Mouse (Mus musculus): ENCODE results near the gene Spic. TPM values are rescaled to one million over a fixed set of nuclear protein-coding genes. Genes with fewer than 3 reads are reported as not detected.
A peak's percentile ranks its signal among the peaks of the same experiment; 100 is the strongest.

Spic gene
- 0.34 TPM in 1 of 2 replicates, not detected in the other for polyA plus RNA-seq (2012; rRNA removed)

GRCm38 (mm10) chr10:88684925-88685324 lies at the start of gene Spic:
Gene Spic, minus strand, starts transcription at chr10:88685015.
- Histone ChIP-seq H3K27ac (ENCODE audit: insufficient read depth, low read depth, low read length) (no peak within 1 kb of the TSS), H3K4me3 (ENCODE audit: insufficient read depth, low read depth, low read length) (no peak within 1 kb of the TSS), H3K36me3 (ENCODE audit: control insufficient read depth, insufficient read depth, low read length) (no peaks in the 10 kb centered on the region), H3K27me3 (replicated peaks; ENCODE audit: control insufficient read depth, insufficient read depth, low read length) (no peaks in the 10 kb centered on the region), H3K4me1 (ENCODE audit: control insufficient read depth, insufficient read depth, low read length) (no peaks in the 10 kb centered on the region)
- no peak for DNase-seq
- 65% methylated on average over 5 of the region's 5 CpGs for WGBS
- no peak for TF ChIP-seq CTCF (conservative IDR thresholded peaks at IDR 0.05; ENCODE audit: insufficient read depth, insufficient read length, low read depth, low read length)
- TF ChIP-seq POLR2A (IDR thresholded peaks at IDR 0.05; ENCODE audit: low read depth, low read length): no peak

GRCm38 (mm10) chr10:88732309-88732622 lies 47.5 kb upstream of the Spic start:
- H3K27ac ChIP-seq (ENCODE audit: insufficient read depth, low read depth, low read length): no peak overlapping the region

GRCm38 (mm10) chr10:88731496-88732308 lies 46.9 kb upstream of the Spic start:
- H3K4me1 ChIP-seq (ENCODE audit: control insufficient read depth, insufficient read depth, low read length): peaks cover 4% of the 10 kb centered on the region
- H3K36me3 ChIP-seq (ENCODE audit: control insufficient read depth, insufficient read depth, low read length): no peaks in the 10 kb centered on the region
- WGBS: under 1% methylated on average over 61 of the region's 61 CpGs
- H3K4me3 ChIP-seq (ENCODE audit: insufficient read depth, low read depth, low read length): peak overlapping the region; percentile 85
- TF ChIP-seq CTCF (conservative IDR thresholded peaks at IDR 0.05; ENCODE audit: insufficient read depth, insufficient read length, low read depth, low read length) (no peak), POLR2A (IDR thresholded peaks at IDR 0.05; ENCODE audit: low read depth, low read length) (no peak)
- DNase-seq: peak; percentile 45
- no peaks in the 10 kb centered on the region for H3K27me3 ChIP-seq (replicated peaks; ENCODE audit: control insufficient read depth, insufficient read depth, low read length)
- peak overlapping the region; percentile 67 for H3K27ac ChIP-seq (ENCODE audit: insufficient read depth, low read depth, low read length)

More at GRCm38 (mm10) chr10:88732309-88732622, 47.5 kb upstream of the Spic start:
- no peaks in the 10 kb centered on the region; the same call in 1 of the 2 replicates for H3K36me3 ChIP-seq (ENCODE audit: control insufficient read depth, insufficient read depth, low read length)
- DNase-seq: no peak
- 6% methylated on average over 6 of the region's 6 CpGs for WGBS
- H3K4me1 ChIP-seq (ENCODE audit: control insufficient read depth, insufficient read depth, low read length): peaks cover 4% of the 10 kb centered on the region
- no peaks in the 10 kb centered on the region for H3K27me3 ChIP-seq (replicated peaks; ENCODE audit: control insufficient read depth, insufficient read depth, low read length)
- H3K4me3 ChIP-seq (ENCODE audit: insufficient read depth, low read depth, low read length): peak overlapping the region; percentile 85
- no peak for TF ChIP-seq CTCF (conservative IDR thresholded peaks at IDR 0.05; ENCODE audit: insufficient read depth, insufficient read length, low read depth, low read length)
- TF ChIP-seq POLR2A (IDR thresholded peaks at IDR 0.05; ENCODE audit: low read depth, low read length): no peak

- peak within 1 kb of the TSS; percentile 94 for H3K27ac ChIP-seq (ENCODE audit: insufficient read depth, low read depth, low read length)
- H3K4me3 ChIP-seq (ENCODE audit: insufficient read depth, low read depth, low read length): peak within 1 kb of the TSS; percentile 85
- WGBS: under 1% methylated on average over 65 of the region's 65 CpGs
- peak; percentile 52 for TF ChIP-seq POLR2A (IDR thresholded peaks at IDR 0.05; ENCODE audit: low read depth, low read length)
- TF ChIP-seq CTCF (conservative IDR thresholded peaks at IDR 0.05; ENCODE audit: insufficient read depth, insufficient read length, low read depth, low read length): 0 out of 2 replicates have a peak, but pooled peaks have one; percentile 13
- no peaks in the 10 kb centered on the region for H3K27me3 ChIP-seq (replicated peaks; ENCODE audit: control insufficient read depth, insufficient read depth, low read length)
- no peaks in the 10 kb centered on the region for H3K36me3 ChIP-seq (ENCODE audit: control insufficient read depth, insufficient read depth, low read length)
- H3K4me1 ChIP-seq (ENCODE audit: control insufficient read depth, insufficient read depth, low read length): peaks cover 4% of the 10 kb centered on the region
- peak; percentile 95 for DNase-seq
Measured at GRCm38 (mm10) chr10:88730571-88731495, 46.0 kb upstream of the Spic start, which contains the start of gene Arl1. Gene Arl1, plus strand, starts transcription at chr10:88730858.

- DNase-seq: no peak
- 69% methylated on average over 8 of the region's 8 CpGs for WGBS
- Histone ChIP-seq H3K27ac (ENCODE audit: insufficient read depth, low read depth, low read length) (no peak overlapping the region), H3K27me3 (replicated peaks; ENCODE audit: control insufficient read depth, insufficient read depth, low read length) (no peaks in the 10 kb centered on the region), H3K4me1 (ENCODE audit: control insufficient read depth, insufficient read depth, low read length) (peaks cover 4% of the 10 kb centered on the region), H3K36me3 (ENCODE audit: control insufficient read depth, insufficient read depth, low read length) (no peaks in the 10 kb centered on the region), H3K4me3 (ENCODE audit: insufficient read depth, low read depth, low read length) (no peak overlapping the region)
- TF ChIP-seq CTCF (conservative IDR thresholded peaks at IDR 0.05; ENCODE audit: insufficient read depth, insufficient read length, low read depth, low read length): no peak
- TF ChIP-seq POLR2A (IDR thresholded peaks at IDR 0.05; ENCODE audit: low read depth, low read length): no peak
Measured at GRCm38 (mm10) chr10:88728166-88728565, 43.4 kb upstream of the Spic start.

- TF ChIP-seq POLR2A (IDR thresholded peaks at IDR 0.05; ENCODE audit: low read depth, low read length) (no peak), CTCF (conservative IDR thresholded peaks at IDR 0.05; ENCODE audit: insufficient read depth, insufficient read length, low read depth, low read length) (peak; percentile 32; the same call in 1 of the 2 replicates)
- no peak overlapping the region for H3K4me3 ChIP-seq (ENCODE audit: insufficient read depth, low read depth, low read length)
- 42% methylated on average over 1 of the region's 1 CpGs for WGBS
- DNase-seq: peak; percentile 63
- H3K27ac ChIP-seq (ENCODE audit: insufficient read depth, low read depth, low read length): no peak overlapping the region
- H3K27me3 ChIP-seq (replicated peaks; ENCODE audit: control insufficient read depth, insufficient read depth, low read length): no peaks in the 10 kb centered on the region
- no peaks in the 10 kb centered on the region for H3K36me3 ChIP-seq (ENCODE audit: control insufficient read depth, insufficient read depth, low read length)
- H3K4me1 ChIP-seq (ENCODE audit: control insufficient read depth, insufficient read depth, low read length): no peaks in the 10 kb centered on the region; the same call in 1 of the 2 replicates
Measured at GRCm38 (mm10) chr10:88727128-88727527, 42.3 kb upstream of the Spic start.

Measured in kidney, adult 2 months (tissue).